Mouse (Mus musculus): ENCODE measurements at regions not wholly inside any gene's neighbourhood (a gene's known extent, or its start where the extent isn't known, plus 50 kb on each side); places are given as distances from the start of the nearest gene placed in this dataset.

DNA sequence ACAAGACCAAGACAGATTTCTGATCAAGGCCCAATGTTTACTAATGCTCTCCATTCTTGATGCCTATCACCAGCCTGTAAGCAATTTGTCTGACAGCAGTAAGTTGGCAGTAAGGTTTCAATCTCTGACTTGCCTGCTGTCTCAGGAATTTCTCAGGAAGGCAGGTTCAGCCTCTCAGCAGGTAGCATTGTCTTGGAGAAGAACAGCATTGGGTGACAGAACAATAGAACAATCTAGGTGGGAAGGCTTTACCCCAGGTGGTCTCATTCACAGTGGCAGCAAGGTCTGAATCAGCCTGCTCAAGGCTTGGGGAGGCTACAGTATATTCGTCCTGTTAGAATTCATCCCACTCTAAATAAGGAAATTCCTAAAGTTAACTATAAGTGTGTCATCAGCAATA lies 81.2 kb upstream of the Chordc1 start:
- no peaks in the 10 kb centered on the region for H3K4me1 ChIP-seq (ENCODE audit: control insufficient read depth, insufficient read depth, low read length)
- no peaks in the 10 kb centered on the region for H3K36me3 ChIP-seq (ENCODE audit: control insufficient read depth, insufficient read depth, low read length)
- no peaks in the 10 kb centered on the region for H3K9me3 ChIP-seq (replicated peaks; ENCODE audit: control insufficient read depth, low read length, poor library complexity, severe bottlenecking)
- 26% methylated on average over 1 of the region's 1 CpGs for WGBS
- no peak overlapping the region for H3K9ac ChIP-seq (ENCODE audit: low read depth, low read length)
- H3K27ac ChIP-seq (ENCODE audit: low read length), result no peak overlapping the region
- no peaks in the 10 kb centered on the region for H3K27me3 ChIP-seq (ENCODE audit: control insufficient read depth, insufficient read depth, low read depth, low read length)
- ATAC-seq, result no peak
- H3K4me2 ChIP-seq (ENCODE audit: low read length), result no peak overlapping the region
- H3K4me3 ChIP-seq (ENCODE audit: low read depth, low read length), result no peak overlapping the region

DNA sequence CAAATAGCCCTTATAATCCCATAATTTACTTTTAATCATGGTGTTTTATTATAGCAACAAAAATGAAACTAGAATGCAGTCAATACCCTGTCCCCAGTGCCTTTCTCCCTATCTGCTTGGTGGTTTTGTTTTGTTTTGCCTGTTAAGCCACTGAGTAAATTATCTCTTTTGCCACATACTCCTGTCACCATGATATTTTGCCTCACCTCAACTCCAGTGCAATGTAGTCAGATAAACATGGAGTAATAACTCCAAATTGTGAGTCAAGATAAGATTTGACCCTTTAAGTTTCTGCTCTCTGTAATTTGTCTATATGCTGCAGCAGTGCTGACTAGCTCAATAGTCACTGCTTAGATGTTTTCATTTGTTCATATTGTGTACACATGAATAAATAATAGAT lies 65.3 kb upstream of the Chordc1 start:
- no peak overlapping the region for H3K4me3 ChIP-seq (ENCODE audit: low read depth, low read length)
- H3K4me1 ChIP-seq (ENCODE audit: control insufficient read depth, insufficient read depth, low read length), result peaks cover 3% of the 10 kb centered on the region; the same call in 1 of the 2 replicates
- H3K27me3 ChIP-seq (ENCODE audit: control insufficient read depth, insufficient read depth, low read depth, low read length), result no peaks in the 10 kb centered on the region
- no peaks in the 10 kb centered on the region for H3K36me3 ChIP-seq (ENCODE audit: control insufficient read depth, insufficient read depth, low read length)
- ATAC-seq, result no peak
- 0 out of 2 replicates have a peak, but pooled peaks cover 2% of the 10 kb centered on the region for H3K9me3 ChIP-seq (replicated peaks; ENCODE audit: control insufficient read depth, low read length, poor library complexity, severe bottlenecking)
- H3K27ac ChIP-seq (ENCODE audit: low read length), result no peak overlapping the region
- H3K4me2 ChIP-seq (ENCODE audit: low read length), result no peak overlapping the region
- no peak overlapping the region for H3K9ac ChIP-seq (ENCODE audit: low read depth, low read length)

DNA sequence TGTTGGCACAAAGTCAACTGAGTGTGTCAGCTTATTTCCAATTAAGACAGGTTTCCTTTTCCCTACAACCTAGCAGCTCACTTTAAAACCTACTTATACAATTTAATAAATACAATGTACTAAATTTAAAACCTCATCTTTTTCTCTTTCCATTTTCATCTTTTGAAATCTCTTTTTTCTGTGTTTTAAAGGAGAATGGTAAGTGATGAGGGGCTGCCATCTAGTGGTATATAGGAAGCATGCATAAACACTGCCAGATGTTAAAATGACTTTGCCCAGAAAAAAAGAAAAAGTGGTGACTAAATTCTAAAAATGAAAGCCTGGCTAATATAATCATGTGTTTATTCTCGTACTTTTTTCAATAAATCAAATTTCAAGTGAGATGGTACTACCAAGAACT lies 62.0 kb upstream of the Chordc1 start:
- H3K4me1 ChIP-seq (ENCODE audit: control insufficient read depth, insufficient read depth, low read length), result peaks cover 3% of the 10 kb centered on the region; the same call in 1 of the 2 replicates
- no peaks in the 10 kb centered on the region for H3K27me3 ChIP-seq (ENCODE audit: control insufficient read depth, insufficient read depth, low read depth, low read length)
- H3K4me3 ChIP-seq (ENCODE audit: low read depth, low read length), result no peak overlapping the region
- ATAC-seq, result peak; percentile 54
- no peak overlapping the region for H3K4me2 ChIP-seq (ENCODE audit: low read length)
- no peak overlapping the region for H3K9ac ChIP-seq (ENCODE audit: low read depth, low read length)
- no peaks in the 10 kb centered on the region for H3K9me3 ChIP-seq (replicated peaks; ENCODE audit: control insufficient read depth, low read length, poor library complexity, severe bottlenecking)
- H3K27ac ChIP-seq (ENCODE audit: low read length), result no peak overlapping the region
- WGBS, result 16% methylated on average over 1 of the region's 1 CpGs
- H3K36me3 ChIP-seq (ENCODE audit: control insufficient read depth, insufficient read depth, low read length), result no peaks in the 10 kb centered on the region

Measured in midbrain, embryonic 16.5 days (tissue).